Mouse (Mus musculus) limb, embryonic 11.5 days (tissue): ENCODE measurements at regions not wholly inside any gene's neighbourhood (a gene's known extent, or its start where the extent isn't known, plus 50 kb on each side); places are given as distances from the start of the nearest gene placed in this dataset.

Experiments
- ATAC-seq: fragments of 200-750 bp; cut with Nextera tagmentation; 2 replicates; pipeline ENCODE4 v1.8.0; 2017; ENCODE audit warnings: low read depth; ENCODE audit not compliant: insufficient number of reproducible peaks, low FRiP score, low TSS enrichment
- DNase-seq: peaks from one replicate; pipeline ENCODE4 v3.0.0-alpha.2; 2015; ENCODE audit warnings: low spot score
- H3K27ac ChIP-seq: fragments of 300-500 bp; sonication (generic); replicated peaks from 2 replicates; pipeline ENCODE4 v1.5.1; 2014; ENCODE audit warnings: low read depth, mild to moderate bottlenecking, low read length
- H3K27me3 ChIP-seq: fragments of 300-500 bp; sonication (generic); 2 replicates; pipeline ENCODE4 v1.6.1; 2014; ENCODE audit warnings: mild to moderate bottlenecking, low read length, mixed read lengths; ENCODE audit not compliant: control insufficient read depth, insufficient read depth
- H3K36me3 ChIP-seq: fragments of 300-500 bp; sonication (generic); 2 replicates; pipeline ENCODE4 v1.6.1; 2014; ENCODE audit warnings: mild to moderate bottlenecking, low read length, moderate library complexity, mixed read lengths; ENCODE audit not compliant: control insufficient read depth, insufficient read depth
- H3K4me1 ChIP-seq: fragments of 300-500 bp; sonication (generic); 2 replicates; pipeline ENCODE4 v1.6.1; 2014; ENCODE audit warnings: low read length, mixed read lengths; ENCODE audit not compliant: control insufficient read depth, insufficient read depth
- H3K4me2 ChIP-seq: fragments of 300-500 bp; sonication (generic); 2 replicates; pipeline ENCODE4 v1.6.1; 2014; ENCODE audit warnings: low read depth, mild to moderate bottlenecking, moderate library complexity; ENCODE audit not compliant: severe bottlenecking
- H3K4me3 ChIP-seq: fragments of 300-500 bp; sonication (generic); 2 replicates; pipeline ENCODE4 v1.5.1; 2014; ENCODE audit warnings: low read depth, low read length
- H3K9ac ChIP-seq: fragments of 300-500 bp; sonication (generic); 2 replicates; pipeline ENCODE4 v1.6.1; 2014; ENCODE audit warnings: mild to moderate bottlenecking, low read length
- H3K9me3 ChIP-seq: fragments of 300-500 bp; sonication (generic); 2 replicates; pipeline ENCODE4 v1.6.1; 2016; ENCODE audit warnings: low read length; ENCODE audit not compliant: control insufficient read depth
- WGBS: fragments of 180-500 bp; shearing (Covaris S2); extraction: QIAGEN DNeasy Blood & Tissue Kit; methylation state at CpG from one replicate; pipeline ENCODE4 v1.1.7; 2014; 5-methylcytosine and 5-hydroxymethylcytosine counted together

DNA sequence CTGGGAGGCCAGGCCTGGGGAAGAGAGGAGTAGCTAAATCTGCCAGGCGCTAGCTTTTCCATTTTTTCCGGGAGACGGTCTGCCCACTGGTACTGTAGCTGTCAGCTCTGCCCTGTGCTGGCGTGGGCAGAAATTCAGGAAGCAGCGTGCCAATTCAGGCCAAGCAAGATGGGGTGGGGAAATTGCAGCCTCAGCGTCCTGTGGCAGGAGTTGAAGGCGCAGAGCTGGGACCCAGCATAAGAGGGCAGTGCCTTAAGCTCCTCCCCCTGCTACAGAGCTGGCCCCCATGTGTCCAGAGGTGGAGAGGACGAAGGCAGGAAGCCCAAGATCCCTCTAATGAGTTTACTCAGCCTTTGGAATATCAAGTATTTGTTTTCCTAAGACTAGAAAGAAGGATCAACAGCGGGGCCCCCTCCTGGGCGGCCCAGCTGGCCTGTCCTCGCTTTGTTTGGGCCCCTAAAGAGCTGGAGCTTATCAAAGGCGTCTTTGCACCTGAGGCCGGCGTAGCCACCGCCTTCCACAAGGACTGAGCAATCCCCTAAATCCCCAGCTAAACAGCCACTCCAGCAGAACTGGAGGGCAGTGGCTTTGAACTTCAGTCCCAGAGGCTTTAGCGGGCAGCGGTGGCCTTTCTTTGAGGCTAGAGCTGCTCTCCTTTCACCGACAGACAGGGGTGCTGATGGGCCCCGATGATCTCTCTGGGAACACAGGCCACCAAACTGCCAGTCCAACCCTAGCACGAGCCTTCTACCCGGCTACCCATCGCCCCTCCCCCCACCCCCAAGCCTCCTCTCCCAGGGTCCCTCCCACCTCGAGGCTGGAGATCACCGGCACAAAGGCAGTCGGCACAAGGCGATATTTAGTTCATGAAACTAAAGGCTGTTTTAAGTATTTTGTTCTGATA is 76.0 kb upstream of the Fzd10 start:
- Histone ChIP-seq H3K4me1 (no peaks in the 10 kb centered on the region), H3K4me3 (no peak overlapping the region), H3K27ac (no peak overlapping the region), H3K9ac (0 out of 2 replicates have a peak overlapping the region, but pooled peaks have one; percentile 9), H3K9me3 (no peaks in the 10 kb centered on the region), H3K36me3 (no peaks in the 10 kb centered on the region), H3K27me3 (no peaks in the 10 kb centered on the region), H3K4me2 (no peak overlapping the region)
- ATAC-seq (no peak), DNase-seq (peak; percentile 41)
- WGBS, result 11% methylated on average over 26 of the region's 26 CpGs

DNA sequence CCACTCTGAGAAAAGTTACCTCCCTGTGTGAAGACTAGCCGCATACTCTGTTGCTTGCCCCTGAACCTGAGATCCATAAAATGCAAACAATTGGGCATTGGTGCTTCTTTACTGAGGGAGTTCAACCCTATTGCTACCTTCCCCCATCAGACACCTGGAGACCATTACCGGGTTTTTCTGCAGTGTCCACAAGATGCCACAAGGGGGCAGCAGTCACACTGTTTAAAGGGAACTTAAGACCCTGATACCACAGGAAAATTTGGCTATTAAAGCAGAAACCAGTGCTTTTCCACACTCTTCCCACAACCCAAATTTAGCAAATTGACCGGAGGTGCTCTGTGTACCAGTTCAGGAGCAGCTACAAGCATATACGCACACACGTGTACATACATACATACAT is 78.0 kb upstream of the Fzd10 start:
- no peak overlapping the region for H3K4me3 ChIP-seq
- no peak overlapping the region for H3K4me2 ChIP-seq
- H3K9ac ChIP-seq, result no peak overlapping the region
- 0 out of 2 replicates have a peak, but pooled peaks have one; percentile 14 for ATAC-seq
- no peaks in the 10 kb centered on the region for H3K27me3 ChIP-seq
- DNase-seq, result peak; percentile 91
- H3K27ac ChIP-seq, result no peak overlapping the region
- no peaks in the 10 kb centered on the region for H3K36me3 ChIP-seq
- no peaks in the 10 kb centered on the region for H3K9me3 ChIP-seq
- WGBS, result 40% methylated on average over 5 of the region's 5 CpGs
- H3K4me1 ChIP-seq, result no peaks in the 10 kb centered on the region

DNA sequence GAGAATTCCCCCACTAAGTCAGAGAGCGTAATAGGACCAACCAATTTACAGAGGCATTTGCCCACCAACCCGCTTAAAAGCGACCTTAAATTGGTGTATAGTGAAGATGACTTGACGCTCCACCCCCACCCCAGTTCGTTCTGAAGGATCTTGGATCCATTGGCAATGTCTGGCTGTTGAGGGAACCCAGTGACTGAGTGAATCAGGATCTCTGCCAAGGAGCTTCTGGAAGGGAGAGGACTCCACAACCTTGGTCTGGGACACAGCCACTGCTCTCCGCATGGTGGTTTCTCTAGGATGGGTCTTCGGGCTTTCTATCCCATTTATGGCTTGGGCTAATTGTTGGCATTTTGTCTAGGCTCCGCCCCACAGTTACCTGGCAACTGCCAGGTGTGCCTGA is 83.3 kb upstream of the Fzd10 start:
- Histone ChIP-seq H3K9me3 (no peaks in the 10 kb centered on the region), H3K36me3 (no peaks in the 10 kb centered on the region), H3K9ac (no peak overlapping the region), H3K4me2 (no peak overlapping the region), H3K4me1 (no peaks in the 10 kb centered on the region), H3K4me3 (no peak overlapping the region), H3K27ac (no peak overlapping the region), H3K27me3 (no peaks in the 10 kb centered on the region)
- no peak for ATAC-seq
- no peak for DNase-seq
- 53% methylated on average over 8 of the region's 8 CpGs for WGBS

DNA sequence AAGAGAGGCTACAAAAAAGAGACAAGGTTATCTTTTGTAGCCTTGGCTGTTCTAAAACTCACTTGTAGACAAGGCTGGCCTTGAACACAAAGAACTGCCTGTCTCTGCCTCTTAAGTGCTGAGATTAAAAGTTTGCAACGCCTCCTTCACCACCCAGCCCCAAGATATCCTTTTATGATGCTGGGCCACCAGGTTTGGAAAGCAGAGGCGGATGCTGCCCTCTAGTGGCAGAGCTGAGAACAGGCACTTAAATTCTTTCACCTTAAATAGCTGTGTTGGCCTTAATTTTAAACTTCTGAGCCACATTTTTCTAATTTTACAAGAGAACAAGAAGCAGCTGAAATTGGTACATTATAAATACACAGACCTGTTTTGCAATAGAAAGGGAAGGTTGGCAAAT is 82.5 kb upstream of the Tmem132d start:
- 9% methylated on average over 2 of the region's 2 CpGs for WGBS
- H3K4me1 ChIP-seq, result no peaks in the 10 kb centered on the region
- peak; percentile 72 for DNase-seq
- H3K27ac ChIP-seq, result no peak overlapping the region
- no peaks in the 10 kb centered on the region for H3K36me3 ChIP-seq
- no peak for ATAC-seq
- no peaks in the 10 kb centered on the region for H3K27me3 ChIP-seq
- no peak overlapping the region for H3K9ac ChIP-seq
- H3K4me3 ChIP-seq, result no peak overlapping the region
- H3K4me2 ChIP-seq, result no peak overlapping the region
- no peaks in the 10 kb centered on the region for H3K9me3 ChIP-seq

DNA sequence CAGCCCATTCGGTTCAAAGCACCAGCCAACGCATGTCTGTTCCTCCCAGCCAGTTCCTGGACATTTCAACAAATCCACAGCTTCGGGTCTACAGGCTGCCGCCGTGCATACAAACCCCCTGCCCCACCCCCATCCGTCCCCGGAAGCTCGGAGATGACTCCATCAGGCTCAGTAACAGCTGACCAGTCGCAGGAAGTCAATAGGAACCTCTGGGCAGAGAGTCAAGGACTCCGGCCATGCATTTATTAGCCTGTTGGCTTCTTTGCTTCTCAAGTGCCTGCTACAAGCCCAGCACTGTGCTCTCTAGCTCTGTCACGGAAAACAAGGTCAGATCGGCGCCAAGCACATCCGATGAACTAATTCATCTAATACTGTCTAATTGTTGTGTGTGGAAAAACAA is 80.4 kb upstream of the Tmem132d start:
- no peak overlapping the region for H3K9ac ChIP-seq
- H3K4me1 ChIP-seq, result no peaks in the 10 kb centered on the region
- H3K4me2 ChIP-seq, result no peak overlapping the region
- H3K36me3 ChIP-seq, result no peaks in the 10 kb centered on the region
- 82% methylated on average over 14 of the region's 14 CpGs for WGBS
- H3K27ac ChIP-seq, result no peak overlapping the region
- no peak overlapping the region for H3K4me3 ChIP-seq
- ATAC-seq (no peak), DNase-seq (no peak)
- H3K9me3 ChIP-seq, result no peaks in the 10 kb centered on the region
- no peaks in the 10 kb centered on the region for H3K27me3 ChIP-seq

DNA sequence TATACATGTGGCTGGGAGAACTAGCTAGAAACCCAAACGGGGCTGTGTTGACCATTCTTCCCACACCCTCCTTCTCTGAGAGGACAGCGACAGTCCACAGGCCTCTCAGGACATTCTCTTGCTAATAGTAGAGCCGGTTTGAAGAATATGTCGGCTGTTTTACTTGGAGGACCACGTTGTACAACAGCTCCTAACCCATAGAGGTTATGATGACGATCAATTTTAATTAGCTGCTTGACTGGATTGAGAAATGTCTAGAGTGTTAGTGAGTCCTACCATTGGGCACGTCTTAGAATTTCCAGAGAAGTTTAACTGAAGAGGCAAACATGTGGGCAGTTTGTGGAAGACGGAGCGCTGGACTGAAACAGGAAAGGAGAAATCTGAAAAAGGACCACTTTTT is 79.7 kb upstream of the Tmem132d start:
- Histone ChIP-seq H3K27ac (no peak overlapping the region), H3K27me3 (no peaks in the 10 kb centered on the region), H3K4me1 (no peaks in the 10 kb centered on the region), H3K36me3 (no peaks in the 10 kb centered on the region), H3K4me3 (no peak overlapping the region), H3K4me2 (no peak overlapping the region), H3K9ac (no peak overlapping the region), H3K9me3 (no peaks in the 10 kb centered on the region)
- 91% methylated on average over 9 of the region's 9 CpGs for WGBS
- ATAC-seq, result no peak
- no peak for DNase-seq

DNA sequence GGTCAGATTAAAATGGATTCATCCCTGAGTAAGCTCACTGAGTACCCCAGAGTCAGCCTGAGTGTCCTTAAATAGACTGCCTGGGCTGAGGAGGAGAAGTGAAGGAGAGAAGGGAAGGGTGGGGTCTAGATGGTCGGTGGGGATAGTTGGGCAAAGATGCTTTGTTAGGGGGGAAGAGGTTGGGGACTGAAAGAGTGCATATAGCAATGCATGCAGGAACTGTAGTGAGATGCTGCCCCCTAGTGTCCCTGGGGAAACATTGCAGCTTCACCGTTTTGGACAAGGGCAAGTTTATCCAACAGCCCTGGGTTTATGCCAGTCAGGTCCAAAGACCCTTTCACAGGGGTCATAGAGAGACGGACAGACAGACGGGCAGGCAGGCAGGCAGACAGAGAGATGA is 71.6 kb upstream of the Tmem132d start:
- Histone ChIP-seq H3K9me3 (no peaks in the 10 kb centered on the region; the same call in 1 of the 2 replicates), H3K4me1 (no peaks in the 10 kb centered on the region), H3K4me3 (no peak overlapping the region), H3K27ac (no peak overlapping the region), H3K9ac (no peak overlapping the region), H3K27me3 (no peaks in the 10 kb centered on the region), H3K4me2 (no peak overlapping the region), H3K36me3 (no peaks in the 10 kb centered on the region)
- WGBS, result 12% methylated on average over 4 of the region's 4 CpGs
- DNase-seq (peak; percentile 79), ATAC-seq (no peak)

DNA sequence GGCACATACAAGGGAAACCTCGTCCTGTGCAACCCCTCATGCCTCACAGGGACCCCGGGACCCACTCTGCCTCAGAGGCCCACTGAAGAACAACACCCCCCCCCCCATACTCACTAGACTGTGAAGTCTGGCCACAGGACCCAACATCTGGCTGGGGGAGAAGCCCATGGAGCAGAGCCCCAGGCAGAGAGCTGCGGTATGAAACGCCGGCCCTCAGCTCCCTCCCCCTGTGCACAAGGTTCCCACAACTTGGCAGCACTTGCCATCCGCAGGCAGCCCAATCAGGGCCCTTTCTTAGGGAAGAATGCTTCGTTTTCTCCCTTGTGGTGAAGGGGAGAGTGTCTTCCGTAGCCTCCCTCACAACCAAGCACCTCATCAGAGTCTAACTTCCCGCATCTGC is 66.6 kb upstream of the Tmem132d start:
- H3K9me3 ChIP-seq, result no peaks in the 10 kb centered on the region
- H3K27me3 ChIP-seq, result no peaks in the 10 kb centered on the region
- H3K4me1 ChIP-seq, result no peaks in the 10 kb centered on the region
- no peak overlapping the region for H3K4me3 ChIP-seq
- DNase-seq, result no peak
- H3K36me3 ChIP-seq, result no peaks in the 10 kb centered on the region
- H3K4me2 ChIP-seq, result no peak overlapping the region
- ATAC-seq, result no peak
- WGBS, result 53% methylated on average over 9 of the region's 9 CpGs
- no peak overlapping the region for H3K9ac ChIP-seq
- H3K27ac ChIP-seq, result no peak overlapping the region

DNA sequence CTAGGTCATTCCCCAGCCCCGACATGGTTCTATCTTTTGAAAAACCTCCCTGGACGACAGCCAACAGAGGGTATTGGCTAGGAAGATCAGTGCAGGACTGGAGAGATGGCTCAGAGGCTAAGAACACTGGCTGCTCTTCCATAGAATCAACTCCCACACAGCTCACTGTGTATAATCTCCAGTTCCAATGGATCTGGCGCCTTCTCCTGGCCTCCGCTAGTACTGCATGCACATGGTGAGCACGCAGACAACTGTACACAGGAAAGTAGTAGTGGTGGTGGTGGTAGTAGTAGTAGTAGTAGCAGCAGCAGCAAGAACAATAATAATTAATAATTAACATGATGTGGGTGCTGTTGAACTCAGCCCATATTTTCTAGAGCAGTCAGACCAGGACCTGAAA is 66.2 kb upstream of the Tmem132d start:
- peak; percentile 58 for DNase-seq

More for the DNA sequence above, 66.2 kb upstream of the Tmem132d start:
- Histone ChIP-seq H3K9ac (no peak overlapping the region), H3K27me3 (no peaks in the 10 kb centered on the region), H3K4me2 (no peak overlapping the region), H3K9me3 (no peaks in the 10 kb centered on the region), H3K4me1 (no peaks in the 10 kb centered on the region), H3K36me3 (no peaks in the 10 kb centered on the region), H3K4me3 (no peak overlapping the region), H3K27ac (no peak overlapping the region)
- no peak for ATAC-seq
- WGBS, result 57% methylated on average over 5 of the region's 5 CpGs
